Mouse (Mus musculus): Measurements from ENCODE around the gene Mrtfa. TPM values are rescaled to one million over a fixed set of nuclear protein-coding genes. Genes with fewer than 3 reads are reported as not detected.
A peak's percentile ranks its signal among the peaks of the same experiment; 100 is the strongest.

Gene Mrtfa
- polyA plus RNA-seq, 1 experiment from 2014 or later, result 21.2 TPM

DNA sequence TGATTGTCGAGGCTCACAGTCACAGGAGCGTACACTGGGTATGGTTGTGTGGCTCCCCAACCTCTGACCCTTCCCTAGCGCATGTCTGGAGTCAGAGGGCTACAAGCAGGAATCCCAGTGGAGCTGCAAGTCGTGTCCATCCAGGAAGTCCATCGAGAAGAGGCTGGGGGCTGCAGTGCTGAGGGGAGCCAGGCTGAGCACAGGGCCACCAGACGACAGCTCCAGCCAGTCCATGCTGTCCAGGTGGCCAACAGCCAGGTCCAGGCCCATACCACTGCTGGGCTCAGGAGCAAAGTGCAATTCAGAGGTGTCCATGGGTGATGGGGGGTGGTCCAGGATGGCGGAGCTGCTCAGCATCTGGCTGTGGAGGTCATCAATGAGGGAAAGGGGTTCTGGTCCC is 177.4 kb downstream of the Mrtfa start:
- Histone ChIP-seq H3K9me3 (ENCODE audit: control insufficient read depth, low read length) (no peaks in the 10 kb centered on the region), H3K4me2 (ENCODE audit: low read length) (no peak overlapping the region), H3K27me3 (replicated peaks; ENCODE audit: control insufficient read depth, insufficient read depth, low read length) (no peaks in the 10 kb centered on the region), H3K36me3 (ENCODE audit: control insufficient read depth, insufficient read depth, low read length) (peaks cover 71% of the 10 kb centered on the region), H3K27ac (ENCODE audit: low read depth) (no peak overlapping the region), H3K9ac (ENCODE audit: low read length) (no peak overlapping the region), H3K4me3 (ENCODE audit: low read depth, low read length) (no peak overlapping the region), H3K4me1 (replicated peaks; ENCODE audit: control insufficient read depth, insufficient read depth, low read length) (no peaks in the 10 kb centered on the region)
- DNase-seq (ENCODE audit: low spot score) (no peak), ATAC-seq (replicated peaks; ENCODE audit: low FRiP score, low TSS enrichment, low read depth) (no peak)
- 85% methylated on average over 7 of the region's 7 CpGs for WGBS

DNA sequence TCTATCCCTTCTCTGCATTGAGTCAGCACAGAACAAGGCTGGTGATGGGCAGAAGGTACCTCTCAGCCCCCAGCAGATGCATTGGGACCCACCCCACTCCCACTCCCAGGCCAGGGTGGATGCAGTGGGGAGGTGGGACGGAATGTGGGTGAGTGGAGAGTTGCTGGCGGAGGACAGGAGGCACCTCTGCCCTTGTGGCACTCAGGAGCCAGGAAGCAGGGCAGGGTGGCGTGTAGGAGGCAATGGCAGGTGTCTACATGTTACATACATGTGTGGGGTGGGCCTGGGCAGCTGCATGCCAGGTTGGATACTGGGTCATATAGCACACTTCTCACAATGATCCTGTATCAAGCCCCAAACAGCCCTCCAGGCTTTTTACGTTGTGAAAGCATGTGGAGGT is 178.2 kb downstream of the Mrtfa start:
- Histone ChIP-seq H3K4me2 (ENCODE audit: low read length) (no peak overlapping the region), H3K27me3 (replicated peaks; ENCODE audit: control insufficient read depth, insufficient read depth, low read length) (no peaks in the 10 kb centered on the region), H3K27ac (ENCODE audit: low read depth) (no peak overlapping the region), H3K4me1 (replicated peaks; ENCODE audit: control insufficient read depth, insufficient read depth, low read length) (no peaks in the 10 kb centered on the region), H3K4me3 (ENCODE audit: low read depth, low read length) (no peak overlapping the region), H3K36me3 (ENCODE audit: control insufficient read depth, insufficient read depth, low read length) (peaks cover 63% of the 10 kb centered on the region), H3K9me3 (ENCODE audit: control insufficient read depth, low read length) (no peaks in the 10 kb centered on the region), H3K9ac (ENCODE audit: low read length) (no peak overlapping the region)
- DNase-seq (ENCODE audit: low spot score) (no peak), ATAC-seq (replicated peaks; ENCODE audit: low FRiP score, low TSS enrichment, low read depth) (no peak)
- 84% methylated on average over 4 of the region's 4 CpGs for WGBS

DNA sequence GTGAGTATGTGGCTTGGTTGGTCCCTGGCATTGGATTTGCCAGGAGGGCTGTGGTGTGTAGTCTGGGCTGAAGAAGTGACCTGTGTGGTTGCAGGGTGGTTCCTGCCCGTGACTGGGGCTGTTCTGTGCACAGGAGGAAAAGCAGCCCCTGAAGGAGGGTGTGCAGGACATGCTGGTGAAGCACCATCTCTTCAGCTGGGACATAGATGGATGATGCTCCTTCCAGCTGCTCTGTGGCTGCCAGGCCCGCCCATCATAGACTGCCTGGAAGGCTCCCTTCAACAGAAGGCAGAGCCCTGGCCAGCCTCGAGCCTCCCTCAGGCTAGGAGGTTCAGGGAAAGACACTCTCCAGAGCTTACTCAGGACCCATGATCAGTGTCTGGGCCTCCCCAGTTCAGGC is 179.0 kb downstream of the Mrtfa start:
- no peak overlapping the region for H3K27ac ChIP-seq (ENCODE audit: low read depth)
- 27% methylated on average over 3 of the region's 3 CpGs for WGBS
- no peak overlapping the region for H3K9ac ChIP-seq (ENCODE audit: low read length)
- no peaks in the 10 kb centered on the region for H3K4me1 ChIP-seq (replicated peaks; ENCODE audit: control insufficient read depth, insufficient read depth, low read length)
- no peaks in the 10 kb centered on the region for H3K27me3 ChIP-seq (replicated peaks; ENCODE audit: control insufficient read depth, insufficient read depth, low read length)
- DNase-seq (ENCODE audit: low spot score) (peak; percentile 49), ATAC-seq (replicated peaks; ENCODE audit: low FRiP score, low TSS enrichment, low read depth) (no peak)
- no peaks in the 10 kb centered on the region for H3K9me3 ChIP-seq (ENCODE audit: control insufficient read depth, low read length)
- peaks cover 57% of the 10 kb centered on the region for H3K36me3 ChIP-seq (ENCODE audit: control insufficient read depth, insufficient read depth, low read length)
- H3K4me2 ChIP-seq (ENCODE audit: low read length), result no peak overlapping the region
- no peak overlapping the region for H3K4me3 ChIP-seq (ENCODE audit: low read depth, low read length)

DNA sequence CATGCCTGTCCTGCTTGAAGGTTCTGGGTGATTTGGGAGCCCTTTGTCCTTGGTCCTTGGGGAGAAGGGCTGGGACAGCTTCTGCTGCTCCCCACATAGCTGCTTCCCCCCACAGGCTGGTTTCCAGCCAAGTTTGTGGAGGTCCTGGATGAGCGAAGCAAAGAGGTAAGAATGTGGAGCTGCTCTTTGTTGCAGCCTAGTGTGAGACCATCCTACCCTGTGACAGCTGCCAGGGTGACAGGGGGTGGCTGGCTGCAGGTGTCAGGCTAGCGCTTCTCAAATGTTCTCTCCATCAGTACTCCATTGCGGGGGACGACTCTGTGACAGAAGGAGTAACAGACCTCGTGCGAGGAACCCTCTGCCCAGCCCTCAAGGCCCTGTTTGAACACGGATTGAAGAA is 180.4 kb downstream of the Mrtfa start:
- H3K27ac ChIP-seq (ENCODE audit: low read depth), result no peak overlapping the region
- no peaks in the 10 kb centered on the region for H3K27me3 ChIP-seq (replicated peaks; ENCODE audit: control insufficient read depth, insufficient read depth, low read length)
- H3K36me3 ChIP-seq (ENCODE audit: control insufficient read depth, insufficient read depth, low read length), result peaks cover 43% of the 10 kb centered on the region
- H3K4me2 ChIP-seq (ENCODE audit: low read length), result no peak overlapping the region
- no peak overlapping the region for H3K9ac ChIP-seq (ENCODE audit: low read length)
- no peaks in the 10 kb centered on the region for H3K4me1 ChIP-seq (replicated peaks; ENCODE audit: control insufficient read depth, insufficient read depth, low read length)
- no peak for ATAC-seq (replicated peaks; ENCODE audit: low FRiP score, low TSS enrichment, low read depth)
- H3K4me3 ChIP-seq (ENCODE audit: low read depth, low read length), result no peak overlapping the region
- WGBS, result 79% methylated on average over 7 of the region's 7 CpGs
- no peaks in the 10 kb centered on the region for H3K9me3 ChIP-seq (ENCODE audit: control insufficient read depth, low read length)
- peak; percentile 47 for DNase-seq (ENCODE audit: low spot score)

DNA sequence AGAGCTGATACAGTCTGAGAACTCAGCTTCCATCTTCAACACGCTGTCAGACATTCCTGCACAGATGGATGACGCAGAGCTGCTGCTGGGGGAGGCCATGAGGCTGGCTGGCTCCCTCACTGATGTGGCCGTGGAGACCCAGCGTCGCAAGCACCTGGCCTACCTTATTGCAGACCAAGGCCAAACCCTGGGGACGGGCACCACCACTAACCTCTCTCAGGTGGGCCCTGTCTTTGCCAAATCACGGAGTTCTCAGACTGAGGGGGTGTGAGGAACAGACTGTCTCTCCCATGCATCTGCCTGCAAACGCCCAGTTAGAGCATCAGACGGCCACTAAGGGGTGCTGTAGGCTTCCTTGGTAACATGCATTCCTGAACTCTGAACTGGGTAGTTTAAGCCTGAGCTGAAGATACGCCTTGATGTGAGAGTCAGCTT is 181.9 kb downstream of the Mrtfa start:
- no peak overlapping the region for H3K9ac ChIP-seq (ENCODE audit: low read length)
- no peak overlapping the region for H3K27ac ChIP-seq (ENCODE audit: low read depth)
- peaks cover 29% of the 10 kb centered on the region for H3K36me3 ChIP-seq (ENCODE audit: control insufficient read depth, insufficient read depth, low read length)
- H3K9me3 ChIP-seq (ENCODE audit: control insufficient read depth, low read length), result no peaks in the 10 kb centered on the region
- no peak overlapping the region for H3K4me3 ChIP-seq (ENCODE audit: low read depth, low read length)
- H3K4me2 ChIP-seq (ENCODE audit: low read length), result no peak overlapping the region
- 59% methylated on average over 10 of the region's 10 CpGs for WGBS
- no peaks in the 10 kb centered on the region for H3K27me3 ChIP-seq (replicated peaks; ENCODE audit: control insufficient read depth, insufficient read depth, low read length)
- 0 out of 2 replicates have a peak, but pooled peaks have one; percentile 16 for ATAC-seq (replicated peaks; ENCODE audit: low FRiP score, low TSS enrichment, low read depth)
- no peak for DNase-seq (ENCODE audit: low spot score)
- H3K4me1 ChIP-seq (replicated peaks; ENCODE audit: control insufficient read depth, insufficient read depth, low read length), result no peaks in the 10 kb centered on the region

DNA sequence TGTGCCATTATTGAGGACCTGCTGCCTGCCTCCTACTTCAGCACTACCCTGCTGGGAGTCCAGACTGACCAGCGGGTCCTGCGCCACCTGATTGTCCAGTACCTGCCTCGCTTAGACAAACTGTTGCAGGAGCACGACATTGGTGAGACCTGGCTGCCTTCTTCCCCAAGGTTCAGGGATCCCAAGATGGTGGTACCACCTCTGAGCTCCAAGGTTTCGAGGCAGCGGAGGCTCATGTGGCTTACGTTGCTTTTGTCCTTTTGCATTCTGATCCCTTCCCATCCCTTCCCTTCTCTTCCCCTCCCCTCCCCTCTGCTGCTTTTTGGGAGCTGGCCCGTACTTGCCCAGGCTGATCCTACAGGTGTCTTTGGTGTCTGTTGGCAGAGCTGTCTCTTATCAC is 182.7 kb downstream of the Mrtfa start:
- no peak overlapping the region for H3K27ac ChIP-seq (ENCODE audit: low read depth)
- H3K36me3 ChIP-seq (ENCODE audit: control insufficient read depth, insufficient read depth, low read length), result peaks cover 24% of the 10 kb centered on the region
- no peak for DNase-seq (ENCODE audit: low spot score)
- ATAC-seq (replicated peaks; ENCODE audit: low FRiP score, low TSS enrichment, low read depth), result no peak
- H3K4me1 ChIP-seq (replicated peaks; ENCODE audit: control insufficient read depth, insufficient read depth, low read length), result no peaks in the 10 kb centered on the region
- no peak overlapping the region for H3K9ac ChIP-seq (ENCODE audit: low read length)
- WGBS, result 86% methylated on average over 8 of the region's 8 CpGs
- no peak overlapping the region for H3K4me3 ChIP-seq (ENCODE audit: low read depth, low read length)
- H3K27me3 ChIP-seq (replicated peaks; ENCODE audit: control insufficient read depth, insufficient read depth, low read length), result no peaks in the 10 kb centered on the region
- no peak overlapping the region for H3K4me2 ChIP-seq (ENCODE audit: low read length)
- no peaks in the 10 kb centered on the region for H3K9me3 ChIP-seq (ENCODE audit: control insufficient read depth, low read length)

DNA sequence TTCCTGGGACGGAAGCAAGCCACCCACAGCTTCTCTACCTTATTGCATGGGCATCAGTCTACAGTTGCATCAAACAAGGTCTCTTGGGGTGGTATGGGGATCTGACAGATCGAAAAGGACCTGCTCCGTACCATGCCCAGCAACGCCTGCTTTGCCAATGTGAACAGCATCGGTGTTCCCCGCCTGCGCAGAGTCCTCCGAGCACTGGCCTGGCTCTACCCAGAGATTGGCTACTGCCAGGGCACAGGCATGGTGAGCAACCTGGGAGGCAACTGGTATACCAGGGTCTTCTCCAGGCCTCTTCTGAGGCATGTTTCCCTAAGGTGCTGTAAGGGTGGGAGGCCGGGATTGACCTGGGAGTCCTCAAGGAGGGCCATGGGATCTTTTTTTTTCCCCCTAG is 183.2 kb downstream of the Mrtfa start:
- no peaks in the 10 kb centered on the region for H3K27me3 ChIP-seq (replicated peaks; ENCODE audit: control insufficient read depth, insufficient read depth, low read length)
- no peaks in the 10 kb centered on the region for H3K9me3 ChIP-seq (ENCODE audit: control insufficient read depth, low read length)
- WGBS, result 89% methylated on average over 9 of the region's 9 CpGs
- H3K4me2 ChIP-seq (ENCODE audit: low read length), result no peak overlapping the region
- H3K9ac ChIP-seq (ENCODE audit: low read length), result no peak overlapping the region
- H3K27ac ChIP-seq (ENCODE audit: low read depth), result no peak overlapping the region
- no peak for DNase-seq (ENCODE audit: low spot score)
- ATAC-seq (replicated peaks; ENCODE audit: low FRiP score, low TSS enrichment, low read depth), result no peak
- H3K4me1 ChIP-seq (replicated peaks; ENCODE audit: control insufficient read depth, insufficient read depth, low read length), result no peaks in the 10 kb centered on the region
- H3K4me3 ChIP-seq (ENCODE audit: low read depth, low read length), result no peak overlapping the region
- H3K36me3 ChIP-seq (ENCODE audit: control insufficient read depth, insufficient read depth, low read length), result peaks cover 19% of the 10 kb centered on the region; the same call in 1 of the 2 replicates

DNA sequence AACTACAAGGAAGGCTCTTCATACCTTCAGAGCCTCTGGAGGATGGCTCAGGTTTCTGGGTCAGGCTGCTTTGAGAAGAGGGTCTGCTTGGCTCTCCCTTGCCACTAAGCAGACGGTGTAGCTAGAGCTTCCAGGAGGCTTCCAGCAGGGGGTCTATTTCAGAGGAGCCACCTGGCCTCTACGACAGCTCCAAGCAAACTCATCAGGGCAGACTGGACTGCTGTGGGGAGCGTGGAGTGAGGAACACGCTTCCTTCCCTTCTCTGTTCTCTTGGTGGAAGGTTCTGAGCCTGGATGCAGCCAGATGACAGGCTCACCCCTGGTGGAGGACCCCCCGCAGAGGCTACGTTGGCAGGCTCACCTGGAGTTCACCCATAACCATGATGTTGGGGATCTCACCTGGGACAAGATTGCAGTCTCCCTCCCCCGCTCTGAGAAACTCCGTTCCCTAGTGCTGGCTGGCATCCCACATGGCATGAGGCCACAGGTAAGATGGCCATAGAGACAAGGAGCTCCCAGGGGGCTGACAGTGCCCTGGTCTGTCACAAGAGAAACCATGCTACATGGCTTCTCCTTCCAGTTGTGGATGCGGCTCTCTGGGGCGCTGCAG is 184.3 kb downstream of the Mrtfa start:
- H3K27me3 ChIP-seq (replicated peaks; ENCODE audit: control insufficient read depth, insufficient read depth, low read length), result no peaks in the 10 kb centered on the region
- H3K36me3 ChIP-seq (ENCODE audit: control insufficient read depth, insufficient read depth, low read length), result peaks cover 19% of the 10 kb centered on the region; the same call in 1 of the 2 replicates
- 82% methylated on average over 10 of the region's 10 CpGs for WGBS
- ATAC-seq (replicated peaks; ENCODE audit: low FRiP score, low TSS enrichment, low read depth) (no peak), DNase-seq (ENCODE audit: low spot score) (no peak)
- no peaks in the 10 kb centered on the region for H3K9me3 ChIP-seq (ENCODE audit: control insufficient read depth, low read length)
- H3K4me2 ChIP-seq (ENCODE audit: low read length), result no peak overlapping the region
- no peak overlapping the region for H3K27ac ChIP-seq (ENCODE audit: low read depth)
- no peak overlapping the region for H3K4me3 ChIP-seq (ENCODE audit: low read depth, low read length)
- no peak overlapping the region for H3K9ac ChIP-seq (ENCODE audit: low read length)
- no peaks in the 10 kb centered on the region for H3K4me1 ChIP-seq (replicated peaks; ENCODE audit: control insufficient read depth, insufficient read depth, low read length)

DNA sequence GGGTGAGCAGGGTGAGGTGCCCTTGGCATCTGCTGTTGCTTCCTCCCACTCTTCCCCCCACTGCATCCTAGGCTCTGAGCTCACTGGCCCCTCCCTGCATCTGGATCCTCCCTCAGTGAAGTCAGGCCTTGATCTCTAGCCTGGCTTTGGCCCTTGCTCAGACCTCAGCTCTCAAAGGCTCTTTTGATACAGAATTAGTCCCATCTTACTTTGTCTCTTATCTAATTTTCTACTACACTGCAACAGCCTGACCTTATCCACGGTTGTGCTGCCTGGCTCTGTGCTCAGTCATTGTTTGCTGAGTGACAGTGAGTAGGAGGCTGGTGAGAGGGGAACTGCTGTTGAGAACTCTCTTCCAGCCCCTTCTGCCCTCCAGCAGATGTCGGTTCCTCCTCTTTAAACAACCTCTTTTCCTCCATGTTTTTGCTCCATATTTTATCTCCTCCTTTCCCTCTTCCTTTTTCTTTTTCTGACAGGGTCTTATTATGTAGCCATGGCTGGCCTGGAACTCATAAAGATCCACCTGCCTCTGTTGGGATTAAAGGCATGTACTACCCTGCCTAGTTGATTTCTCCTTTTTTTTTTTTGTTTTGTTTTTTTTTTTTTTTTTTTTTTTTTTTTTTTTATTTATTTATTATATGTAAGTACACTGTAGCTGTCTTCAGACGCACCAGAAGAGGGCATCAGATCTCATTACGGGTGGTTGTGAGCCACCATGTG is 190.0 kb downstream of the Mrtfa start:
- Histone ChIP-seq H3K27me3 (replicated peaks; ENCODE audit: control insufficient read depth, insufficient read depth, low read length) (no peaks in the 10 kb centered on the region), H3K36me3 (ENCODE audit: control insufficient read depth, insufficient read depth, low read length) (0 out of 2 replicates have a peak, but pooled peaks cover 3% of the 10 kb centered on the region), H3K9ac (ENCODE audit: low read length) (no peak overlapping the region), H3K4me1 (replicated peaks; ENCODE audit: control insufficient read depth, insufficient read depth, low read length) (peaks cover 5% of the 10 kb centered on the region; the same call in 1 of the 2 replicates), H3K9me3 (ENCODE audit: control insufficient read depth, low read length) (no peaks in the 10 kb centered on the region), H3K4me3 (ENCODE audit: low read depth, low read length) (no peak overlapping the region), H3K27ac (ENCODE audit: low read depth) (no peak overlapping the region), H3K4me2 (ENCODE audit: low read length) (no peak overlapping the region)
- DNase-seq (ENCODE audit: low spot score) (no peak), ATAC-seq (replicated peaks; ENCODE audit: low FRiP score, low TSS enrichment, low read depth) (no peak)
- WGBS, result 28% methylated on average over 2 of the region's 4 CpGs
